Mouse (Mus musculus): ENCODE measurements around the gene Epb41l4b. TPM values are rescaled to one million over a fixed set of nuclear protein-coding genes. Genes with fewer than 3 reads are reported as not detected.

The Epb41l4b gene
- polyA plus RNA-seq, 1 experiment, result 3.8 TPM

- no peaks in the 10 kb centered on the region for H3K4me1 ChIP-seq (ENCODE audit: control insufficient read depth, insufficient read depth, low read length)
- no peaks in the 10 kb centered on the region for H3K27me3 ChIP-seq (ENCODE audit: control insufficient read depth, insufficient read depth, low read length)
- H3K36me3 ChIP-seq (ENCODE audit: control insufficient read depth, insufficient read depth, low read length), result no peaks in the 10 kb centered on the region
- no peak overlapping the region for H3K27ac ChIP-seq (ENCODE audit: control insufficient read depth, insufficient read depth, low read depth, low read length)
- TF ChIP-seq POLR2A (IDR thresholded peaks at IDR 0.05; ENCODE audit: control insufficient read depth, low read depth, low read length) (no peak), CTCF (IDR thresholded peaks at IDR 0.05; ENCODE audit: control insufficient read depth, insufficient read depth, insufficient replicate concordance, low read depth, low read length) (no peak)
- H3K4me3 ChIP-seq (ENCODE audit: control insufficient read depth, low read depth, low read length), result no peak overlapping the region
These were observed 99.6 kb downstream of the Epb41l4b start for GRCm38 (mm10) chr4:57043621-57044020.

- Histone ChIP-seq H3K27ac (ENCODE audit: control insufficient read depth, insufficient read depth, low read depth, low read length) (no peak overlapping the region), H3K4me3 (ENCODE audit: control insufficient read depth, low read depth, low read length) (no peak overlapping the region), H3K36me3 (ENCODE audit: control insufficient read depth, insufficient read depth, low read length) (no peaks in the 10 kb centered on the region), H3K27me3 (ENCODE audit: control insufficient read depth, insufficient read depth, low read length) (no peaks in the 10 kb centered on the region), H3K4me1 (ENCODE audit: control insufficient read depth, insufficient read depth, low read length) (no peaks in the 10 kb centered on the region)
- no peak for TF ChIP-seq CTCF (IDR thresholded peaks at IDR 0.05; ENCODE audit: control insufficient read depth, insufficient read depth, insufficient replicate concordance, low read depth, low read length)
- no peak for TF ChIP-seq POLR2A (IDR thresholded peaks at IDR 0.05; ENCODE audit: control insufficient read depth, low read depth, low read length)
These were observed 101.6 kb downstream of the Epb41l4b start for GRCm38 (mm10) chr4:57041661-57042060.

GRCm38 (mm10) chr4:57041211-57041610, 102.0 kb downstream of the Epb41l4b start:
- H3K27ac ChIP-seq (ENCODE audit: control insufficient read depth, insufficient read depth, low read depth, low read length), result no peak overlapping the region
- no peaks in the 10 kb centered on the region for H3K4me1 ChIP-seq (ENCODE audit: control insufficient read depth, insufficient read depth, low read length)
- H3K36me3 ChIP-seq (ENCODE audit: control insufficient read depth, insufficient read depth, low read length), result no peaks in the 10 kb centered on the region
- no peak overlapping the region for H3K4me3 ChIP-seq (ENCODE audit: control insufficient read depth, low read depth, low read length)
- H3K27me3 ChIP-seq (ENCODE audit: control insufficient read depth, insufficient read depth, low read length), result no peaks in the 10 kb centered on the region
- TF ChIP-seq CTCF (IDR thresholded peaks at IDR 0.05; ENCODE audit: control insufficient read depth, insufficient read depth, insufficient replicate concordance, low read depth, low read length), result no peak
- TF ChIP-seq POLR2A (IDR thresholded peaks at IDR 0.05; ENCODE audit: control insufficient read depth, low read depth, low read length), result no peak

GRCm38 (mm10) chr4:57040481-57040880, 102.8 kb downstream of the Epb41l4b start:
- no peak for TF ChIP-seq CTCF (IDR thresholded peaks at IDR 0.05; ENCODE audit: control insufficient read depth, insufficient read depth, insufficient replicate concordance, low read depth, low read length)
- Histone ChIP-seq H3K4me3 (ENCODE audit: control insufficient read depth, low read depth, low read length) (no peak overlapping the region), H3K4me1 (ENCODE audit: control insufficient read depth, insufficient read depth, low read length) (no peaks in the 10 kb centered on the region), H3K27ac (ENCODE audit: control insufficient read depth, insufficient read depth, low read depth, low read length) (no peak overlapping the region), H3K36me3 (ENCODE audit: control insufficient read depth, insufficient read depth, low read length) (no peaks in the 10 kb centered on the region), H3K27me3 (ENCODE audit: control insufficient read depth, insufficient read depth, low read length) (no peaks in the 10 kb centered on the region)

- Histone ChIP-seq H3K36me3 (ENCODE audit: control insufficient read depth, insufficient read depth, low read length) (no peaks in the 10 kb centered on the region), H3K4me3 (ENCODE audit: control insufficient read depth, low read depth, low read length) (no peak overlapping the region), H3K27me3 (ENCODE audit: control insufficient read depth, insufficient read depth, low read length) (no peaks in the 10 kb centered on the region), H3K27ac (ENCODE audit: control insufficient read depth, insufficient read depth, low read depth, low read length) (no peak overlapping the region), H3K4me1 (ENCODE audit: control insufficient read depth, insufficient read depth, low read length) (no peaks in the 10 kb centered on the region)
- TF ChIP-seq CTCF (IDR thresholded peaks at IDR 0.05; ENCODE audit: control insufficient read depth, insufficient read depth, insufficient replicate concordance, low read depth, low read length) (no peak), POLR2A (IDR thresholded peaks at IDR 0.05; ENCODE audit: control insufficient read depth, low read depth, low read length) (no peak)
These were observed 103.9 kb downstream of the Epb41l4b start for GRCm38 (mm10) chr4:57039127-57040031.

- Histone ChIP-seq H3K4me3 (ENCODE audit: control insufficient read depth, low read depth, low read length) (no peak overlapping the region), H3K4me1 (ENCODE audit: control insufficient read depth, insufficient read depth, low read length) (no peaks in the 10 kb centered on the region), H3K27ac (ENCODE audit: control insufficient read depth, insufficient read depth, low read depth, low read length) (no peak overlapping the region), H3K27me3 (ENCODE audit: control insufficient read depth, insufficient read depth, low read length) (no peaks in the 10 kb centered on the region), H3K36me3 (ENCODE audit: control insufficient read depth, insufficient read depth, low read length) (no peaks in the 10 kb centered on the region)
- TF ChIP-seq CTCF (IDR thresholded peaks at IDR 0.05; ENCODE audit: control insufficient read depth, insufficient read depth, insufficient replicate concordance, low read depth, low read length), result no peak
- no peak for TF ChIP-seq POLR2A (IDR thresholded peaks at IDR 0.05; ENCODE audit: control insufficient read depth, low read depth, low read length)
These were observed 105.7 kb downstream of the Epb41l4b start for GRCm38 (mm10) chr4:57037554-57037953.

GRCm38 (mm10) chr4:57034169-57034568, 109.1 kb downstream of the Epb41l4b start:
- TF ChIP-seq CTCF (IDR thresholded peaks at IDR 0.05; ENCODE audit: control insufficient read depth, insufficient read depth, insufficient replicate concordance, low read depth, low read length), result no peak
- TF ChIP-seq POLR2A (IDR thresholded peaks at IDR 0.05; ENCODE audit: control insufficient read depth, low read depth, low read length), result no peak
- Histone ChIP-seq H3K36me3 (ENCODE audit: control insufficient read depth, insufficient read depth, low read length) (no peaks in the 10 kb centered on the region), H3K4me1 (ENCODE audit: control insufficient read depth, insufficient read depth, low read length) (no peaks in the 10 kb centered on the region), H3K27me3 (ENCODE audit: control insufficient read depth, insufficient read depth, low read length) (no peaks in the 10 kb centered on the region), H3K4me3 (ENCODE audit: control insufficient read depth, low read depth, low read length) (no peak overlapping the region), H3K27ac (ENCODE audit: control insufficient read depth, insufficient read depth, low read depth, low read length) (no peak overlapping the region)

All from testis, adult 2 months (tissue).